Mouse (Mus musculus): ENCODE results near the gene Acoxl.

GRCm38 (mm10) chr2:127838576-127838975 lies at the start of gene Acoxl:
- TF ChIP-seq POLR2A (IDR thresholded peaks at IDR 0.05; ENCODE audit: low read depth, low read length) = no peak
- TF ChIP-seq CTCF (conservative IDR thresholded peaks at IDR 0.05; ENCODE audit: insufficient read depth, insufficient read length, low read depth, low read length) = no peak
